Mouse (Mus musculus) E14TG2a.4 (cell line): Measurements from ENCODE around the gene Lrrn4.

Source experiments
- CTCF ChIP-seq: conservative IDR thresholded peaks from 2 replicates; pipeline ENCODE4 v1.5.1; 2014; ENCODE audit warnings: low read length
- NANOG ChIP-seq: IDR thresholded peaks from 2 replicates; pipeline ENCODE4 v1.6.1; 2014; ENCODE audit warnings: borderline replicate concordance, low read length, mixed read lengths
- POU5F1 ChIP-seq: IDR thresholded peaks from 2 replicates; pipeline ENCODE4 v1.6.1; 2014; ENCODE audit warnings: low read length, borderline replicate concordance

DNA sequence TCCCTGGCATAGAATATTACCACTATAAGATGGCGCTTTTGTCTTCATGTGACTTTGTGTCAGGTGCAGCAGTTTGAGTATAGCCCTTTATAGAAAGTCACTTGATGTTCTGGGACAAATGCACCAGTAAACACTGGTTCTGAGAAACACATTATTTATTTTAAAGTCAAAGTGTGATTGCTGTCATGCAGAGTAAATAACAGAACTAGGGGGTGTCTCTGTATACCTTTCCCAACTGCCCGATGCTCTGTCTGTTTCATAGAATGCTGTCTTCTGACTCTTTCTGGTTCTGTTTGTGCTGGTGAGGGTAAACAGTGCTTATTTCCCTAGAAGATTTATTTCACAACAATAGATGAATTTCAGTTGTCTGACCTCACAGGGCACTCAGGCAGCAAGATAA is 17.4 kb downstream of the Lrrn4 start:
- TF ChIP-seq CTCF (no peak), NANOG (no peak), POU5F1 (no peak)
